Comparison of ENCODE assay signal across 8 mouse cellular contexts in genomic region chr2:32150924-32151659, GRCm38 (mm10). TPM values are rescaled to one million over a fixed set of nuclear protein-coding genes. Genes with fewer than 3 reads are reported as not detected.
A peak's percentile ranks its signal among the peaks of the same experiment; 100 is the strongest.
DNase-seq lines count a peak whose midpoint lies in the region; ATAC-seq and TF ChIP-seq lines count a peak whose summit lies in the region.

Gene Prrc2b (plus strand): TSS chr2:32151082.

- TF ChIP-seq POLR2A in CH12.LX (IDR thresholded peaks at IDR 0.05; ENCODE audit: low read depth, low read length): peak; percentile 67

- H3K27me3 ChIP-seq in CH12.LX (replicated peaks): no peaks in the 10 kb centered on the region

- no peak for TF ChIP-seq RAD21 in CH12.LX (IDR thresholded peaks at IDR 0.05; ENCODE audit: low read depth, low read length)

- peaks cover 48% of the 10 kb centered on the region for H3K79me2 ChIP-seq in CH12.LX (replicated peaks; ENCODE audit: control insufficient read depth, extremely low read depth, insufficient read depth, poor library complexity, severe bottlenecking)

- peaks cover 0 to under 1% of the 10 kb centered on the region in 2 experiments for H3K36me3 ChIP-seq in CH12.LX (replicated peaks in 1 of 2; ENCODE audit: control insufficient read depth in 1 of 2, insufficient read depth in 1 of 2, low read length in 1 of 2)

- intact Hi-C loops in heart, postnatal 10 days (cut with DNase I): loop anchor here (5.0 kb wide), 1 partner anchor 86 kb away; the partner anchor contains the start of gene Pomt1

- TF ChIP-seq EP300 in CH12.LX (IDR thresholded peaks at IDR 0.05; ENCODE audit: low read length): no peak

- H3K4me1 ChIP-seq in CH12.LX (ENCODE audit: control insufficient read depth in 1 of 2, insufficient read depth in 2 of 2): peaks cover 6 to 25% of the 10 kb centered on the region in 2 experiments; a peak in 2 of 4 replicates

- dilution Hi-C loops in CH12.LX (cut with MboI; ENCODE audit: extremely low pct_ligation_motif_present, extremely low pct_unique_long_range_greater_than_20kb, low sequenced_read_pairs): no loop called here

- no peak for DNase-seq in CH12.LX (ENCODE audit: extremely low read depth)
- peak; percentile 86 for DNase-seq in adrenal gland, postnatal 10 days
- peak; percentile 76 for DNase-seq in heart, postnatal 10 days
- no peak for DNase-seq in large intestine, adult 2 months (ENCODE audit: low read depth, low spot score)
- peak; percentile 76 for DNase-seq in lung, postnatal 10 days
- peak; percentile 58 for DNase-seq in ovary, postnatal 10 days (ENCODE audit: low spot score)
- peak; percentile 68 for DNase-seq in urinary bladder, postnatal 25 days (ENCODE audit: low spot score)

- H3K4me3 ChIP-seq in CH12.LX (replicated peaks in 1 of 3; ENCODE audit: low read depth in 2 of 3, low read length in 2 of 3, poor library complexity in 1 of 3): peak within 1 kb of the TSS; percentile 73 to 79 (median 76)

- in situ Hi-C loops in CH12.LX (cut with MboI; ENCODE audit: low pct_ligation_motif_present, low pct_unique_long_range_greater_than_20kb, low sequenced_read_pairs): no loop called here

- 1% methylated on average over 83 of the region's 117 CpGs for WGBS in large intestine, adult 2 months

- peak within 1 kb of the TSS; percentile 92 for H3K27ac ChIP-seq in CH12.LX (ENCODE audit: insufficient read depth, low read depth)

- ATAC-seq in erythroblast, adult 5-6 weeks (replicated peaks; ENCODE audit: low FRiP score, poor library complexity, severe bottlenecking): 0 out of 2 replicates have a peak, but pooled peaks have one; percentile 20

- H3K9ac ChIP-seq in CH12.LX (ENCODE audit: insufficient read depth, low read depth): peak within 1 kb of the TSS; percentile 84

- no peaks in the 10 kb centered on the region for H3K9me3 ChIP-seq in CH12.LX (replicated peaks; ENCODE audit: low read length)

- H3K4me2 ChIP-seq in CH12.LX (ENCODE audit: insufficient read depth, low read depth, poor library complexity, severe bottlenecking): peak within 1 kb of the TSS; percentile 62; the same call in 1 of the 2 replicates

- TF ChIP-seq CTCF in CH12.LX (conservative IDR thresholded peaks at IDR 0.05 in 1 of 2, IDR thresholded peaks at IDR 0.05 in 1 of 2; ENCODE audit: low read depth in 2 of 2, low read length in 2 of 2): no peak

TF ChIP-seq in CH12.LX, 34 proteins besides CTCF, POLR2A, EP300 and RAD21:
- peak; percentile 60; the same call in 1 of the 2 replicates for TF ChIP-seq NELFE (IDR thresholded peaks at IDR 0.05; ENCODE audit: low read depth, low read length)
- TF ChIP-seq UBTF (IDR thresholded peaks at IDR 0.05; ENCODE audit: low read depth, low read length): peak; percentile 91; the same call in 1 of the 2 replicates
- 0 out of 2 replicates have a peak, but pooled peaks have one; percentile 8 for TF ChIP-seq SIN3A (IDR thresholded peaks at IDR 0.05; ENCODE audit: low read length)
- no peak for TF ChIP-seq MAX (IDR thresholded peaks at IDR 0.05; ENCODE audit: low read length)
- TF ChIP-seq PAX5 (IDR thresholded peaks at IDR 0.05; ENCODE audit: low read length): no peak
- peak; percentile 52; the same call in 1 of the 2 replicates for TF ChIP-seq TCF12 (IDR thresholded peaks at IDR 0.05; ENCODE audit: low read depth, low read length)
- TF ChIP-seq MAZ (IDR thresholded peaks at IDR 0.05; ENCODE audit: low read depth, low read length): peak; percentile 96
- peak; percentile 72; the same call in 1 of the 2 replicates for TF ChIP-seq ZMIZ1 (IDR thresholded peaks at IDR 0.05; ENCODE audit: low read depth, low read length)
- no peak for TF ChIP-seq MYC (IDR thresholded peaks at IDR 0.05; ENCODE audit: low read depth, low read length)

RNA-seq across cellular contexts. Expression of gene Prrc2b, which starts in this region (rescaled TPM):
- total RNA-seq in CH12.LX (2012; rRNA removed) (34.3 and 42.2 TPM in 2 replicates), CH12.LX (2014; rRNA removed) (7.6 TPM in 2 replicates)
- polyA plus RNA-seq in CH12.LX (2012; ENCODE audit: insufficient read length, low read depth): 54.7 and 59.9 TPM in 2 replicates
- 100 to 1,000 TPM in 1 of 2 experiments, 10 to 100 TPM in 1; 83.4 to 102 TPM for total RNA-seq in adrenal gland, postnatal 10 days (2021)
- total RNA-seq in erythroblast, adult 5-6 weeks (2015; ENCODE audit: low replicate concordance): 12.3 and 13.0 TPM in 2 replicates
- 10.8 and 13.7 TPM in 2 replicates for total RNA-seq in erythroblast, adult 5-6 weeks (2017; ENCODE audit: low replicate concordance)
- 100 to 1,000 TPM; 118 to 134 TPM for total RNA-seq in heart, postnatal 10 days (2021)
- 13.3 and 17.0 TPM in 2 replicates for polyA plus RNA-seq in large intestine, adult 2 months (2012; rRNA removed)

Comparison
In these comparisons a context has a peak if more than half of its experiments do, and no peak if none do; other contexts are left out.
1. DNase-seq: peak in adrenal gland, postnatal 10 days (single experiment), heart, postnatal 10 days (2 of 2), lung, postnatal 10 days (single experiment), ovary, postnatal 10 days (single experiment) and urinary bladder, postnatal 25 days (single experiment); none in CH12.LX (single experiment) and large intestine, adult 2 months (single experiment).